In the genomic region with DNA sequence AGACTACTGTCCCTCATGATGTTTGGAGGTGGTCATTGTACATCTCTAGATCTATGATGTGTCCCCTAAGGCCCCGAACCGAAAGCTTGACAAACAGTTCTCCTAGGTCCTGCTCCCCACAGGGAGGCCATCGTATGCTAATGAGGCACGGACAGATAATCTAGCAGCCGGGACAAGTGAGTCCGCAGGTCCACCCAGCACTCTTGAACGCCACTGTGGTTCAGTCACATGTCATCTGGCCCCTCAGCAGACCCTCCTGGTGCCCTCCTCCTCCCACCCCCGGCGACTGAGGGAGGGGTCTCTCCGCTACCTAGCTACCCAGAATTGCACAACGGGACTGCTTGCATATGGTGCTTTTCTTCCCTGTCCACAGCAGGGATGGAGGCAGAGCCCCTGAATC, we compare ENCODE assay signal across 7 mouse cellular contexts. TPM values are rescaled to one million over a fixed set of nuclear protein-coding genes. Genes with fewer than 3 reads are reported as not detected.
DNase-seq lines count a peak whose midpoint lies in the region; ATAC-seq lines count a peak whose summit lies in the region.

No protein-coding gene starts in this region.

- no peak overlapping the region for H3K27ac ChIP-seq in forebrain, embryonic 12.5 days
- no peak overlapping the region for H3K27ac ChIP-seq in liver, embryonic 16.5 days (ENCODE audit: low read length)

- peaks cover 46% of the 10 kb centered on the region for H3K27me3 ChIP-seq in forebrain, embryonic 12.5 days
- peaks cover 13% of the 10 kb centered on the region for H3K27me3 ChIP-seq in liver, embryonic 16.5 days (ENCODE audit: control insufficient read depth, insufficient read depth, low read depth, low read length)

- H3K9ac ChIP-seq in forebrain, embryonic 12.5 days = no peak overlapping the region
- no peak overlapping the region for H3K9ac ChIP-seq in liver, embryonic 16.5 days (ENCODE audit: low read depth, low read length)

- 3% methylated on average over 11 of the region's 11 CpGs for WGBS in forebrain, embryonic 12.5 days
- WGBS in liver, embryonic 16.5 days (ENCODE audit: insufficient replicate concordance) = 8% methylated on average over 11 of the region's 11 CpGs

- peaks cover 17% of the 10 kb centered on the region for H3K4me1 ChIP-seq in forebrain, embryonic 12.5 days
- H3K4me1 ChIP-seq in liver, embryonic 16.5 days (ENCODE audit: control insufficient read depth, low read depth, low read length) = no peaks in the 10 kb centered on the region

- H3K4me2 ChIP-seq in forebrain, embryonic 12.5 days = peak overlapping the region; percentile 92
- H3K4me2 ChIP-seq in liver, embryonic 16.5 days (ENCODE audit: low read depth, low read length) = peak overlapping the region; percentile 30; the same call in 1 of the 2 replicates

- peak; percentile 5 for DNase-seq in lung, postnatal 36 days
- no peak for DNase-seq in lung, postnatal 4 days
- peak; percentile 31 to 40 for DNase-seq in thymus, postnatal 36 days
- no peak for DNase-seq in right cerebral cortex, postnatal 25 days
- DNase-seq in left cerebral cortex, adult 11 months (ENCODE audit: low spot score) = no peak

- no peaks in the 10 kb centered on the region for H3K36me3 ChIP-seq in forebrain, embryonic 12.5 days (replicated peaks)
- no peaks in the 10 kb centered on the region for H3K36me3 ChIP-seq in liver, embryonic 16.5 days (ENCODE audit: control insufficient read depth, insufficient read depth)

- H3K9me3 ChIP-seq in forebrain, embryonic 12.5 days = no peaks in the 10 kb centered on the region
- H3K9me3 ChIP-seq in liver, embryonic 16.5 days (replicated peaks; ENCODE audit: control insufficient read depth, low read length) = no peaks in the 10 kb centered on the region

- ATAC-seq in forebrain, embryonic 12.5 days (ENCODE audit: low FRiP score) = no peak
- no peak for ATAC-seq in liver, embryonic 16.5 days (ENCODE audit: low read depth)

- peak overlapping the region; percentile 5 for H3K4me3 ChIP-seq in forebrain, embryonic 12.5 days (replicated peaks)
- H3K4me3 ChIP-seq in liver, embryonic 16.5 days (ENCODE audit: low read depth, low read length) = peak overlapping the region; percentile 47

RNA-seq across cellular contexts. Expression of a gene that starts 1.2 kb away (rescaled TPM):
- 0.17 TPM in 2 replicates for polyA plus RNA-seq in forebrain, embryonic 12.5 days (2016; fragmentation: Nextera tagmentation; extraction: Ambion mirVana)
- polyA plus RNA-seq in liver, embryonic 16.5 days (2015; fragmentation: Nextera tagmentation; extraction: Ambion mirVana) = 0.83 and 1.5 TPM in 2 replicates

Comparison
In these comparisons a context has a peak if more than half of its experiments do, and no peak if none do; other contexts are left out.
1. DNase-seq: peak in lung, postnatal 36 days (single experiment) and thymus, postnatal 36 days (2 of 2); none in lung, postnatal 4 days (0 of 2), right cerebral cortex, postnatal 25 days (single experiment) and left cerebral cortex, adult 11 months (single experiment).